Mouse (Mus musculus): ENCODE measurements around the gene Psmb5. TPM values are rescaled to one million over a fixed set of nuclear protein-coding genes. Genes with fewer than 3 reads are reported as not detected.
A peak's percentile ranks its signal among the peaks of the same experiment; 100 is the strongest.

Gene Psmb5
- total RNA-seq, 2 experiments from 2014 or later: 51.1 to 145 TPM

GRCm38 (mm10) chr14:54594631-54595414 is 23.0 kb downstream of the Psmb5 start:
- no peak for ATAC-seq (ENCODE audit: poor library complexity, severe bottlenecking)

- ATAC-seq (ENCODE audit: poor library complexity, severe bottlenecking): no peak
Measured at GRCm38 (mm10) chr14:54594055-54594454, 23.8 kb downstream of the Psmb5 start.

GRCm38 (mm10) chr14:54592319-54592934 is 25.4 kb downstream of the Psmb5 start:
- ATAC-seq (ENCODE audit: poor library complexity, severe bottlenecking): no peak

GRCm38 (mm10) chr14:54591056-54591455 is 26.8 kb downstream of the Psmb5 start:
- no peak for ATAC-seq (ENCODE audit: poor library complexity, severe bottlenecking)

- peak; percentile 76 for ATAC-seq (ENCODE audit: poor library complexity, severe bottlenecking)
Measured at GRCm38 (mm10) chr14:54583681-54584338, 34.0 kb downstream of the Psmb5 start.

GRCm38 (mm10) chr14:54582536-54582935 is 35.3 kb downstream of the Psmb5 start:
- ATAC-seq (ENCODE audit: poor library complexity, severe bottlenecking): no peak

DNA sequence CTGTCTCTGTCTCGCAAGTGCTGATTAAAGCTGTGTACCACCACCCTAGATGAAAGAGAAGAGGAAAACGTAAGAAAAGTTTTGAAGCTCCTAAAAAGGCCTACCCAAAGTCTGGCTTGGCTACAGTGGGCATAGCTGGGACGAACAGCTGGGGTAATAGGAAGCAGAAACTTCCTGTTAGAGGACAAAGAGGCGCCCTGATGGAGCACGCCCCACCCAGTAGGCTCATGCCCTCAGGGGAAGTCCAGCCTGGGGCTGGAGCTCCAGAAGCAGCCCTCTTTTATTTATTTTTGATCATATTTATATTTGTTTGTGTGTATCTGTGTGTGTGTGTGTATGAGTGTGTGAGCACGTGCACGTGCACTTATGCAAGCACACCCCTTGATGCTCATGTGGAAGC is 38.2 kb downstream of the Psmb5 start:
- peak; percentile 49 for ATAC-seq (ENCODE audit: poor library complexity, severe bottlenecking)

GRCm38 (mm10) chr14:54578063-54578462 is 39.8 kb downstream of the Psmb5 start:
- ATAC-seq (ENCODE audit: poor library complexity, severe bottlenecking): peak; percentile 61

- peak; percentile 82 for ATAC-seq (ENCODE audit: poor library complexity, severe bottlenecking)
Measured at GRCm38 (mm10) chr14:54577089-54577982, 40.5 kb downstream of the Psmb5 start, which contains the start of gene Ajuba. Ajuba (minus strand) TSS chr14:54577558.

GRCm38 (mm10) chr14:54576241-54577088 is 41.4 kb downstream of the Psmb5 start:
- no peak for ATAC-seq (ENCODE audit: poor library complexity, severe bottlenecking)

- ATAC-seq (ENCODE audit: poor library complexity, severe bottlenecking): no peak
Measured at GRCm38 (mm10) chr14:54575631-54576030, 42.2 kb downstream of the Psmb5 start.

DNA sequence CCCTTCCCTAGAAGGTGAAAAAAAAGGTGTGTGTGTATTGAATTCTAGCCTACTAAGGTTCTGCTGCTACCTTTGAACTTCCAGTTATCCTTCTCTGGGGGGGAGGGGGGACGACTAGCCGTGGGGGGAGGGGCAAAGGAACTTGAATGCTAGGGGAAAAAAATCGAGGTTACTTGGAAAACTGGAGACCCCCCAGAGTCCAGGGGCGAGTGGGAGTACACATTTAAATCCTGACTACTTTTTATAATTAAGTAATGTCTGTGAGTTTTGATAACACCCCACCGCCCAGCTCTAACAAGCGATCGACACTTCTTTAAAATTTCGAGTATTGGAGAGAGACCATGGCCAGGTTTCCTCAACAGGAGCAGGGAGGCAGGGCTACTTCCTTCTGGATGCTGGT is 42.8 kb downstream of the Psmb5 start:
- no peak for ATAC-seq (ENCODE audit: poor library complexity, severe bottlenecking)

DNA sequence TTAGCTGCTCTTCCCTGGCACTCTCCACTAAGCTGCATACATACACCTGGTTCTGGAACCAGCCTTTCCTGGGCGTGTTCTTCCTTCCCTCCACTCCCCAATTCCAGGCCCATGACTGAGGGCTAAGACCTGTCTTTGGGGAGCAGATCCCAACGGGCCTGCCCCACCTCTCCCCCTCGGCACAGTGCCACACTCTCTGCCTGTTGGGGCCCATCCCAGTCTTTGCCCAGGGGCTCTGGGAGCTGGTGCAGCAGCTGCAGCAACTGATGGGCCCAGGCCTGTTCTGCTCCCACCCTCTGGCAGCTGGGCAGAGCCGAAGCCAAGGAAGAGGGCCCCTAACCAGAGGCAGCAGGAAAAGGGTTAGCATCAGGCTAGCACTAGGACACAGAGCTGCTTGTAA is 43.6 kb downstream of the Psmb5 start:
- no peak for ATAC-seq (ENCODE audit: poor library complexity, severe bottlenecking)

DNA sequence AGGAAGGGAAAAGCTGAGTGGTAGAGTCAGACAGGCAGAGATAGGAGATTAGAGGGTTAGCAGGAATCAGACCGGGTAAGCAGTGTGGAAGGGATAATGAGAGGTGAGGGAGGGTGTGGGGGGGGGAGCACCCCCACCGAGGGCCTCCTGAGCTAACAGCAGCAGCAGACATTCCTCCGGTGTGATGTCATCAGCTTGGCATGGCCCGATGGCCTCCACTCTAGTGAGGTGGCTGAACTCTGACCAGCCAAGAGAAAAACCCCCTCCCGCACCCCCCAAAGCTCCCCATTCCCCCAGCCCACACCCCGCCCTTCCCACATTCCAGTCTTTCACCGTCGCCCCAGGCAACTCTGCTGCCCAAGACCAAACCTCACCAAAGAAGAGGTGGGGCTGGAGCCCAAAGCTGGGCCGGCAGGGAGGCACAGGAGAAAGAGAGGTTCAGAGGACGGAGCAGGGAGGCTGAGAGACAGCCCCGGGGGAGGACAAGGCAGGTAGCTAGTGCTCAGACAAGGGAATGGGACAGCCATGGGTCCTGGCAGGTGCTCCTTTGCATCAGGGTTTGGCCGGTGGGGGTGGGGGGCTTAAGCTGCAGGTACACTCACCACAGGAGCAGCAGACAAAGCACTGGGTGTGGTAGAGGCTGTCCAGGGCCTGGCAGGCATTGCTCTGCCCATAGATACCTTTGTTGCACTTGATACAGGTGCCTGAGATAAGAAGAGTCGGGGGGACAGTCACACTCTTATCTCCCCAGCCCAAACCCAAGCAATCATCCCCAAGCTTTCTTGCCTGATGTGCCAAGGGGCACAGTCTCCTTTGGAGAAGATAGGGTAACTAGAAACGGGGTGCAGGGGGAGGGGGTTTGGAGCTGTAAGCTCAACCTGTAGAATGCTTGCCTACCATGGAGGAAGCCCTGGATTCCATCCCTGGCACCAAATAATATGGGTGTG is 44.8 kb downstream of the Psmb5 start:
- ATAC-seq (ENCODE audit: poor library complexity, severe bottlenecking): no peak

DNA sequence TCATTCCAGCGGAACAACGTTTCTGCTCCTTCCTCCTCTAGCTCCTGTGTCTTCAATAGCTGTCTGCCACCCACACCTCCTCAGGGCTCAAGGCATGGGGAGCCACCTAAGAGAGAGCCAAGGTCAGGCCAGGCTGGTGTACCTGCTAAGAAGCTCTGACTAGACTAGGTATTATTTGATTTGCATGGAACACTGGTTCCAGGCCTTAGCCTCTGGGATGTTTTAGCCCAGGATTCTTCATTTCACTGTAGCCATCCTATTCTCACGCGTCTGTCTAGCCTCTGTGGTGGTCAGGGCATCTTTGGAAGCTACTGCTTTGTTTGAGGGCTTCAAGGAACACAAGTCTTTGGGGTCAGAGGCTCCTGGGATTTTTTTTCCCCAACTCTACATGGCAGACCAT is 45.7 kb downstream of the Psmb5 start:
- ATAC-seq (ENCODE audit: poor library complexity, severe bottlenecking): no peak

GRCm38 (mm10) chr14:54569451-54570392 is 48.1 kb downstream of the Psmb5 start:
- ATAC-seq (ENCODE audit: poor library complexity, severe bottlenecking): no peak

DNA sequence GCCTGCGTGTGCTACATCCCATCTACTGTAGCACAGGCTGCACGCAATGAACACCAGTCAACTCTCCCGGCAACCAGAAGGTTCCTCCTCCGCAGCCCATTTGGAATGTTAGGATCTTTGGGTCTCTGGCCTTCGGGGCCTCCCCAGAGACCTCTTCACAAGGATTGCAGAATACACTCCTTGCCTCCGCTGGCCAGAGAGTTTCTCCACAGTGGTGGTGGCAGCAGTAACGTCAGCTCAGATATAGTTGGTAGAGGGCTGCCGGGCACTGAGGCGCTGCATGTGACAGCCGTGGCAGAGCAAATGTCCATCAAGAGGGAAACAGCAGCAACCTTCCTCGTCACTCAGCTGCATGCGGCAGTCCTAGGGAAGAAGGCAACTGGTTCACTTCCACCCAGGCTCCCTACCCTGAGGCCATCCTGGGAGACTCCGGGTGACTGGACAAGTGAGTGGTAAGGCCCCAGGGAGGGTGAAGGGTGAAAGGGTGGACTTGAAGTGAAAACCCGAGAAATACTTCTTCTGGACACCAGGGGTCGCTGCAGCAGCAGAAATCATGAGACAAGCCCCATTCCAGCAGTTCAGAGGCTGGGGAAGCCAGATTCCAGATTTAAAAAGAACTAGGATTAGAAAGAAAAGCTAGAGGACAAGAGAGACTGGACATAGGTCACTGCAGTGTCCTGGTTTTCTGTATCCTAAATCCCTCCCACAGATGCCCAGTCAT is 49.0 kb downstream of the Psmb5 start:
- peak; percentile 89 for ATAC-seq (ENCODE audit: poor library complexity, severe bottlenecking)

All from megakaryocyte, adult 5-6 weeks (primary cell).